8 mouse cellular contexts compared by ENCODE assay signal in genomic region chr2:32961192-32961995, GRCm38 (mm10). TPM values are rescaled to one million over a fixed set of nuclear protein-coding genes. Genes with fewer than 3 reads are reported as not detected.
DNase-seq lines count a peak whose midpoint lies in the region; ATAC-seq and TF ChIP-seq lines count a peak whose summit lies in the region.

Rpl12 (plus strand) TSS chr2:32961559.
Lrsam1 (minus strand) TSS chr2:32961614.

- peaks cover 25% of the 10 kb centered on the region for H3K36me3 ChIP-seq in hindbrain, postnatal 0 days (ENCODE audit: insufficient read depth, low read length)
- H3K36me3 ChIP-seq in megakaryocyte, embryonic 14.5 days (replicated peaks; ENCODE audit: low read length): peaks cover 55% of the 10 kb centered on the region

- no peak for TF ChIP-seq CTCF in gastrocnemius, adult 2 months (IDR thresholded peaks at IDR 0.05)
- no peak for TF ChIP-seq CTCF in hindbrain, postnatal 0 days (IDR thresholded peaks at IDR 0.05; ENCODE audit: low read depth)

- peak within 1 kb of the TSS; percentile 81 for H3K9ac ChIP-seq in hindbrain, postnatal 0 days (replicated peaks; ENCODE audit: low read length)

- peak; percentile 94 for ATAC-seq in hindbrain, postnatal 0 days

- peak; percentile 74 for DNase-seq in WW6 (ENCODE audit: low read depth, low spot score)
- DNase-seq in cerebellum, postnatal 4 days (ENCODE audit: low spot score in 2 of 2): peak; percentile 81 to 93
- DNase-seq in gastrocnemius, adult 2 months: peak; percentile 97
- DNase-seq in hindbrain, postnatal 0 days (ENCODE audit: low spot score): peak; percentile 97
- peak; percentile 85 to 92 for DNase-seq in left cerebral cortex, adult 8-10 months (ENCODE audit: low spot score in 2 of 2)
- DNase-seq in right cerebral cortex, postnatal 10 days (ENCODE audit: low spot score in 2 of 2): peak; percentile 97
- peak; percentile 93 for DNase-seq in urinary bladder, postnatal 25 days (ENCODE audit: low spot score)

- H3K9me3 ChIP-seq in hindbrain, postnatal 0 days (ENCODE audit: low read length): no peaks in the 10 kb centered on the region
- no peaks in the 10 kb centered on the region for H3K9me3 ChIP-seq in megakaryocyte, embryonic 14.5 days

- H3K4me3 ChIP-seq in gastrocnemius, adult 2 months: peak within 1 kb of the TSS; percentile 96
- H3K4me3 ChIP-seq in hindbrain, postnatal 0 days (ENCODE audit: low read length): peak within 1 kb of the TSS; percentile 61
- H3K4me3 ChIP-seq in megakaryocyte, embryonic 14.5 days (replicated peaks): peak within 1 kb of the TSS; percentile 99

- no peaks in the 10 kb centered on the region for H3K27me3 ChIP-seq in hindbrain, postnatal 0 days (ENCODE audit: insufficient read depth, low read length)
- H3K27me3 ChIP-seq in megakaryocyte, embryonic 14.5 days (replicated peaks): no peaks in the 10 kb centered on the region

- H3K4me2 ChIP-seq in hindbrain, postnatal 0 days (ENCODE audit: low read depth, low read length): peak within 1 kb of the TSS; percentile 70

- peaks cover 14% of the 10 kb centered on the region for H3K4me1 ChIP-seq in hindbrain, postnatal 0 days (ENCODE audit: insufficient read depth, low read length)
- H3K4me1 ChIP-seq in megakaryocyte, embryonic 14.5 days: peaks cover 63% of the 10 kb centered on the region

- peak within 1 kb of the TSS; percentile 94 for H3K27ac ChIP-seq in gastrocnemius, adult 2 months
- peak within 1 kb of the TSS; percentile 88 for H3K27ac ChIP-seq in hindbrain, postnatal 0 days

- intact Hi-C loops in gastrocnemius, adult 2 months (cut with DNase I): loop anchor here (5.0 kb wide), 1 partner anchor 506 kb away; the partner anchor contains the start of gene Zbtb43

- 2% methylated on average over 55 of the region's 55 CpGs for WGBS in hindbrain, postnatal 0 days

RNA-seq across cellular contexts. Expression of gene Rpl12, which starts in this region (rescaled TPM):
- 10 to 100 TPM; 80.6 to 90.3 TPM for total RNA-seq in gastrocnemius, adult 2 months (2021)
- 154 and 168 TPM in 2 replicates for total RNA-seq in hindbrain, postnatal 0 days (2014; rRNA removed)
- 92.2 and 101 TPM in 2 replicates for polyA plus RNA-seq in hindbrain, postnatal 0 days (2015; fragmentation: Nextera tagmentation; extraction: Ambion mirVana)
- total RNA-seq in left cerebral cortex, adult 8-10 months (2022): 100 to 1,000 TPM; 114 to 127 (median 119) TPM
- 796 and 1,818 TPM in 2 replicates for polyA plus RNA-seq in megakaryocyte, embryonic 14.5 days (2012; ENCODE audit: insufficient read depth, low replicate concordance)

RNA-seq across cellular contexts. Expression of gene Lrsam1, which starts in this region (rescaled TPM):
- total RNA-seq in gastrocnemius, adult 2 months (2021): 10 to 100 TPM in 1 of 2 experiments, 1 to 10 TPM in 1; 9.9 to 14.1 TPM
- total RNA-seq in hindbrain, postnatal 0 days (2014; rRNA removed): 37.9 and 50.0 TPM in 2 replicates
- polyA plus RNA-seq in hindbrain, postnatal 0 days (2015; fragmentation: Nextera tagmentation; extraction: Ambion mirVana): 19.5 and 22.1 TPM in 2 replicates
- total RNA-seq in left cerebral cortex, adult 8-10 months (2022): 10 to 100 TPM; 37.5 to 44.2 (median 38.6) TPM
- polyA plus RNA-seq in megakaryocyte, embryonic 14.5 days (2012; ENCODE audit: insufficient read depth, low replicate concordance): 8.5 and 10.1 TPM in 2 replicates

Comparison
In these comparisons a context has a peak if more than half of its experiments do, and no peak if none do; other contexts are left out.
1. Peak in every context shown above with its lines: DNase-seq, ATAC-seq, H3K4me3 ChIP-seq and H3K27ac ChIP-seq.